Mouse (Mus musculus): ENCODE results near the gene Atxn1. TPM values are rescaled to one million over a fixed set of nuclear protein-coding genes. Genes with fewer than 3 reads are reported as not detected.

The Atxn1 gene
- polyA plus RNA-seq, 1 experiment from 2014 or later: 12.8 TPM

GRCm38 (mm10) chr13:45764354-45764753 lies 200.5 kb downstream of the Atxn1 start:
- Histone ChIP-seq H3K9ac (replicated peaks) (no peak overlapping the region), H3K36me3 (no peaks in the 10 kb centered on the region), H3K4me1 (0 out of 2 replicates have a peak, but pooled peaks cover 3% of the 10 kb centered on the region), H3K4me3 (no peak overlapping the region), H3K27me3 (no peaks in the 10 kb centered on the region), H3K9me3 (no peaks in the 10 kb centered on the region), H3K4me2 (replicated peaks) (no peak overlapping the region), H3K27ac (replicated peaks) (no peak overlapping the region)
- no peak for ATAC-seq (replicated peaks)
- WGBS: 70% methylated on average over 5 of the region's 5 CpGs

GRCm38 (mm10) chr13:45762278-45762677 lies 202.5 kb downstream of the Atxn1 start:
- WGBS: 72% methylated on average over 7 of the region's 7 CpGs

GRCm38 (mm10) chr13:45754483-45754882 lies 210.3 kb downstream of the Atxn1 start:
- 92% methylated on average over 1 of the region's 1 CpGs for WGBS

More at GRCm38 (mm10) chr13:45762278-45762677, 202.5 kb downstream of the Atxn1 start:
- Histone ChIP-seq H3K9ac (replicated peaks) (no peak overlapping the region), H3K36me3 (no peaks in the 10 kb centered on the region), H3K9me3 (no peaks in the 10 kb centered on the region), H3K4me1 (0 out of 2 replicates have a peak, but pooled peaks cover 3% of the 10 kb centered on the region), H3K4me2 (replicated peaks) (no peak overlapping the region), H3K4me3 (no peak overlapping the region), H3K27me3 (no peaks in the 10 kb centered on the region), H3K27ac (replicated peaks) (no peak overlapping the region)
- ATAC-seq (replicated peaks): no peak

GRCm38 (mm10) chr13:45752498-45752897 lies 212.3 kb downstream of the Atxn1 start:
- Histone ChIP-seq H3K27me3 (no peaks in the 10 kb centered on the region), H3K9ac (replicated peaks) (no peak overlapping the region), H3K27ac (replicated peaks) (no peak overlapping the region), H3K4me3 (no peak overlapping the region), H3K9me3 (no peaks in the 10 kb centered on the region), H3K4me2 (replicated peaks) (no peak overlapping the region), H3K4me1 (peaks cover 12% of the 10 kb centered on the region; the same call in 1 of the 2 replicates), H3K36me3 (no peaks in the 10 kb centered on the region)
- 70% methylated on average over 5 of the region's 5 CpGs for WGBS
- ATAC-seq (replicated peaks): no peak

More at GRCm38 (mm10) chr13:45754483-45754882, 210.3 kb downstream of the Atxn1 start:
- Histone ChIP-seq H3K9me3 (no peaks in the 10 kb centered on the region), H3K27me3 (no peaks in the 10 kb centered on the region), H3K4me3 (no peak overlapping the region), H3K4me1 (peaks cover 12% of the 10 kb centered on the region; the same call in 1 of the 2 replicates), H3K36me3 (no peaks in the 10 kb centered on the region), H3K27ac (replicated peaks) (no peak overlapping the region), H3K9ac (replicated peaks) (no peak overlapping the region), H3K4me2 (replicated peaks) (no peak overlapping the region)
- ATAC-seq (replicated peaks): no peak

- peak overlapping the region; percentile 50 for H3K27ac ChIP-seq (replicated peaks)
- H3K9me3 ChIP-seq: no peaks in the 10 kb centered on the region
- H3K36me3 ChIP-seq: no peaks in the 10 kb centered on the region
- H3K4me2 ChIP-seq (replicated peaks): no peak overlapping the region
- H3K27me3 ChIP-seq: no peaks in the 10 kb centered on the region
- no peak overlapping the region for H3K4me3 ChIP-seq
- H3K4me1 ChIP-seq: peaks cover 14% of the 10 kb centered on the region; the same call in 1 of the 2 replicates
- 44% methylated on average over 2 of the region's 2 CpGs for WGBS
- ATAC-seq (replicated peaks): no peak
- H3K9ac ChIP-seq (replicated peaks): no peak overlapping the region
These were observed 213.6 kb downstream of the Atxn1 start for GRCm38 (mm10) chr13:45751231-45751630.

GRCm38 (mm10) chr13:45750627-45751026 lies 214.2 kb downstream of the Atxn1 start:
- Histone ChIP-seq H3K27ac (replicated peaks) (peak overlapping the region; percentile 50), H3K4me1 (peaks cover 14% of the 10 kb centered on the region; the same call in 1 of the 2 replicates), H3K4me2 (replicated peaks) (no peak overlapping the region), H3K9ac (replicated peaks) (no peak overlapping the region), H3K36me3 (no peaks in the 10 kb centered on the region), H3K4me3 (no peak overlapping the region), H3K27me3 (no peaks in the 10 kb centered on the region), H3K9me3 (no peaks in the 10 kb centered on the region)
- 0 out of 2 replicates have a peak, but pooled peaks have one; percentile 38 for ATAC-seq (replicated peaks)
- WGBS: 41% methylated on average over 6 of the region's 6 CpGs

- H3K4me2 ChIP-seq (replicated peaks): no peak overlapping the region
- 67% methylated on average over 1 of the region's 1 CpGs for WGBS
- peak overlapping the region; percentile 50; the same call in 1 of the 2 replicates for H3K27ac ChIP-seq (replicated peaks)
These were observed 214.9 kb downstream of the Atxn1 start for GRCm38 (mm10) chr13:45749937-45750336.

GRCm38 (mm10) chr13:45749222-45749621 lies 215.6 kb downstream of the Atxn1 start:
- H3K27ac ChIP-seq (replicated peaks): no peak overlapping the region
- WGBS: 80% methylated on average over 8 of the region's 8 CpGs

More at GRCm38 (mm10) chr13:45749937-45750336, 214.9 kb downstream of the Atxn1 start:
- H3K36me3 ChIP-seq: no peaks in the 10 kb centered on the region
- H3K4me1 ChIP-seq: peaks cover 14% of the 10 kb centered on the region; the same call in 1 of the 2 replicates
- H3K9me3 ChIP-seq: no peaks in the 10 kb centered on the region
- H3K9ac ChIP-seq (replicated peaks): no peak overlapping the region
- H3K27me3 ChIP-seq: no peaks in the 10 kb centered on the region
- ATAC-seq (replicated peaks): no peak
- H3K4me3 ChIP-seq: no peak overlapping the region

GRCm38 (mm10) chr13:45748691-45749090 lies 216.1 kb downstream of the Atxn1 start:
- no peak overlapping the region for H3K27ac ChIP-seq (replicated peaks)

More at GRCm38 (mm10) chr13:45749222-45749621, 215.6 kb downstream of the Atxn1 start:
- no peak for ATAC-seq (replicated peaks)
- Histone ChIP-seq H3K4me2 (replicated peaks) (no peak overlapping the region), H3K4me1 (peaks cover 14% of the 10 kb centered on the region; the same call in 1 of the 2 replicates), H3K9ac (replicated peaks) (no peak overlapping the region), H3K4me3 (no peak overlapping the region), H3K9me3 (no peaks in the 10 kb centered on the region), H3K27me3 (no peaks in the 10 kb centered on the region), H3K36me3 (no peaks in the 10 kb centered on the region)

GRCm38 (mm10) chr13:45745851-45746773 lies 218.7 kb downstream of the Atxn1 start:
- Histone ChIP-seq H3K4me2 (replicated peaks) (no peak overlapping the region), H3K27me3 (no peaks in the 10 kb centered on the region), H3K9me3 (no peaks in the 10 kb centered on the region), H3K36me3 (no peaks in the 10 kb centered on the region), H3K9ac (replicated peaks) (no peak overlapping the region), H3K27ac (replicated peaks) (peak overlapping the region; percentile 51), H3K4me1 (peaks cover 14% of the 10 kb centered on the region), H3K4me3 (no peak overlapping the region)
- WGBS: 57% methylated on average over 12 of the region's 12 CpGs
- ATAC-seq (replicated peaks): peak; percentile 49; the same call in 1 of the 2 replicates

More at GRCm38 (mm10) chr13:45748691-45749090, 216.1 kb downstream of the Atxn1 start:
- H3K36me3 ChIP-seq: no peaks in the 10 kb centered on the region
- H3K4me1 ChIP-seq: peaks cover 17% of the 10 kb centered on the region
- 87% methylated on average over 4 of the region's 4 CpGs for WGBS
- no peaks in the 10 kb centered on the region for H3K27me3 ChIP-seq
- no peaks in the 10 kb centered on the region for H3K9me3 ChIP-seq
- no peak for ATAC-seq (replicated peaks)
- no peak overlapping the region for H3K4me3 ChIP-seq
- H3K9ac ChIP-seq (replicated peaks): no peak overlapping the region
- no peak overlapping the region for H3K4me2 ChIP-seq (replicated peaks)

- H3K9me3 ChIP-seq: no peaks in the 10 kb centered on the region
- H3K9ac ChIP-seq (replicated peaks): no peak overlapping the region
- no peak for ATAC-seq (replicated peaks)
- H3K27me3 ChIP-seq: no peaks in the 10 kb centered on the region
- no peak overlapping the region for H3K27ac ChIP-seq (replicated peaks)
- 85% methylated on average over 7 of the region's 7 CpGs for WGBS
- H3K36me3 ChIP-seq: no peaks in the 10 kb centered on the region
- peaks cover 6% of the 10 kb centered on the region; the same call in 1 of the 2 replicates for H3K4me1 ChIP-seq
- H3K4me3 ChIP-seq: no peak overlapping the region
- H3K4me2 ChIP-seq (replicated peaks): no peak overlapping the region
These were observed 219.9 kb downstream of the Atxn1 start for GRCm38 (mm10) chr13:45744803-45745432.

- H3K9ac ChIP-seq (replicated peaks): no peak overlapping the region
These were observed 221.0 kb downstream of the Atxn1 start for GRCm38 (mm10) chr13:45743848-45744247.

More at GRCm38 (mm10) chr13:45743848-45744247, 221.0 kb downstream of the Atxn1 start:
- Histone ChIP-seq H3K27me3 (no peaks in the 10 kb centered on the region), H3K4me1 (peaks cover 6% of the 10 kb centered on the region; the same call in 1 of the 2 replicates), H3K4me2 (replicated peaks) (no peak overlapping the region), H3K4me3 (no peak overlapping the region), H3K36me3 (no peaks in the 10 kb centered on the region), H3K27ac (replicated peaks) (peak overlapping the region; percentile 20; the same call in 1 of the 2 replicates), H3K9me3 (no peaks in the 10 kb centered on the region)
- WGBS: 59% methylated on average over 7 of the region's 7 CpGs
- ATAC-seq (replicated peaks): no peak

Measured in forebrain, embryonic 15.5 days (tissue).